Mouse (Mus musculus) kidney, embryonic 16.5 days (tissue): ENCODE data around the gene Clec4a4. TPM values are rescaled to one million over a fixed set of nuclear protein-coding genes. Genes with fewer than 3 reads are reported as not detected.

ENCODE experiments used
- polyA plus RNA-seq: library from polyadenylated mRNA; unstranded; fragments of >200 nt; fragmentation: Nextera tagmentation; extraction: Ambion mirVana; gene quantifications from 2 replicates; pipeline ENCODE4 v1.2.1, GENCODE M21; 2015

Gene Clec4a4
- polyA plus RNA-seq, 1 experiment from 2014 or later = not detected

Other genes starting within 250 kb of the Clec4a4 start
- gene Slc2a3, start 188.7 kb upstream of the Clec4a4 start, polyA plus RNA-seq = 8.6 and 9.6 TPM in 2 replicates
- 5.8 and 6.4 TPM in 2 replicates for gene Foxj2, start 170.5 kb upstream of the Clec4a4 start, polyA plus RNA-seq
- 1.7 and 1.8 TPM in 2 replicates for gene C3ar1, start 134.2 kb upstream of the Clec4a4 start, polyA plus RNA-seq
- gene Necap1, start 115.9 kb upstream of the Clec4a4 start, polyA plus RNA-seq = 54.7 and 58.6 TPM in 2 replicates
- 3.0 and 3.3 TPM in 2 replicates for gene Clec4a1, start 68.5 kb upstream of the Clec4a4 start, polyA plus RNA-seq
- gene Clec4a3, start 37.9 kb upstream of the Clec4a4 start, polyA plus RNA-seq = 2.7 and 2.8 TPM in 2 replicates
- not detected in 2 replicates for gene Clec4b1, start 59.6 kb downstream of the Clec4a4 start, polyA plus RNA-seq
- 2.2 and 2.6 TPM in 2 replicates for gene Clec4a2, start 116.1 kb downstream of the Clec4a4 start, polyA plus RNA-seq
- not detected in 2 replicates for gene Clec4b2, start 182.5 kb downstream of the Clec4a4 start, polyA plus RNA-seq
- 2.0 and 3.7 TPM in 2 replicates for gene Clec4n, start 239.5 kb downstream of the Clec4a4 start, polyA plus RNA-seq